Mouse (Mus musculus): ENCODE measurements around the gene Btg2.
A peak's percentile ranks its signal among the peaks of the same experiment; 100 is the strongest.

GRCm38 (mm10) chr1:134067143-134067619, 11.7 kb downstream of the Btg2 start:
- TF ChIP-seq MYOD1 (IDR thresholded peaks at IDR 0.05; ENCODE audit: control insufficient read depth in 1 of 3, insufficient read length in 2 of 3, low read depth in 2 of 3): peak; percentile 32 to 78 (median 75)
- peak; percentile 67 for TF ChIP-seq TCF3 (IDR thresholded peaks at IDR 0.05; ENCODE audit: insufficient read length, low read depth)
- no peak for TF ChIP-seq E2F4 (IDR thresholded peaks at IDR 0.05; ENCODE audit: insufficient read depth)
- TF ChIP-seq MAX (IDR thresholded peaks at IDR 0.05; ENCODE audit: low read depth): no peak
- TF ChIP-seq POLR2AphosphoS2 (IDR thresholded peaks at IDR 0.05; ENCODE audit: insufficient read length, low read depth): no peak
- no peak for TF ChIP-seq USF1 (IDR thresholded peaks at IDR 0.05; ENCODE audit: low read depth)
- peak in 2 of 3 experiments; percentile 89 to 91 for TF ChIP-seq MYOG (IDR thresholded peaks at IDR 0.05; ENCODE audit: control insufficient read depth in 1 of 3, insufficient read depth in 1 of 3, insufficient read length in 2 of 3, low read depth in 2 of 3)
- no peak for TF ChIP-seq POLR2A (IDR thresholded peaks at IDR 0.05; ENCODE audit: insufficient read length, low read depth)
- TF ChIP-seq TCF12 (IDR thresholded peaks at IDR 0.05; ENCODE audit: insufficient read depth, poor library complexity, severe bottlenecking): peak; percentile 74

Data from myocyte (in vitro differentiated cells).